Mouse (Mus musculus) kidney, adult 2 months (tissue): Measurements from ENCODE around the gene Sdhc.

Experiments used
- CTCF ChIP-seq: fragments of 200-500 bp; conservative IDR thresholded peaks from 2 replicates; pipeline ENCODE4 v1.5.1; 2011; ENCODE audit warnings: low read depth, mild to moderate bottlenecking, control low read depth, low read length, moderate library complexity, mixed read lengths; ENCODE audit not compliant: insufficient read depth, insufficient read length
- POLR2A ChIP-seq: fragments of 200-500 bp; IDR thresholded peaks from one replicate; pipeline ENCODE4 v1.6.1; 2011; ENCODE audit warnings: low read depth, low read length, control low read depth

DNA sequence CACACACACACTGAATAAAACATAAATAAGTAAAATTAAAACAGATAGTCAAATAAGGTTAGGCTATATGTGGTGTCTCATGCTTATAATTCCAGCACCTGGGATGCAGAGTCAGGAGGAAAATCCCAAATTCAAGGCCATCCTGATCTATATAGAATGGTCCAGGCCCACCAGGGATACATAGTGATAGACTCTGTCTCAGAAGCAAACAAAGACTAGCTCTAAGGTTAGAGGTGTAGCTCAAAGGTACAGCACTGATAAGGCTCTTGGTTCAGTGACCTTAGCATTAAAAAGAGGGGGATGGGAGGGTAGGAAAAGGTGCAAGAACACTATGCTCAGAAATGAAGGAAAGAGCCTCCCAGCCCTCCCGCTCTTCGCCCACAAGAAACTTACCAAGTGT, 14.8 kb downstream of the Sdhc start:
- TF ChIP-seq POLR2A (no peak), CTCF (no peak)
